Mouse (Mus musculus): ENCODE measurements around the gene Hivep3. TPM values are rescaled to one million over a fixed set of nuclear protein-coding genes. Genes with fewer than 3 reads are reported as not detected.

The Hivep3 gene
- polyA plus RNA-seq, 1 experiment from 2014 or later, result 4.2 TPM

- Histone ChIP-seq H3K4me2 (no peak overlapping the region), H3K27ac (no peak overlapping the region), H3K4me3 (replicated peaks) (no peak overlapping the region), H3K9ac (no peak overlapping the region), H3K4me1 (peaks cover 34% of the 10 kb centered on the region), H3K36me3 (replicated peaks) (no peaks in the 10 kb centered on the region), H3K27me3 (no peaks in the 10 kb centered on the region), H3K9me3 (no peaks in the 10 kb centered on the region)
- 87% methylated on average over 1 of the region's 1 CpGs for WGBS
- no peak for ATAC-seq (ENCODE audit: low FRiP score)
These were observed 452.9 kb downstream of the Hivep3 start for GRCm38 (mm10) chr4:120186441-120186840.

- H3K27ac ChIP-seq, result no peak overlapping the region
- H3K9me3 ChIP-seq, result no peaks in the 10 kb centered on the region
- ATAC-seq (ENCODE audit: low FRiP score), result no peak
- no peak overlapping the region for H3K9ac ChIP-seq
- H3K4me2 ChIP-seq, result no peak overlapping the region
- no peaks in the 10 kb centered on the region for H3K27me3 ChIP-seq
- no peaks in the 10 kb centered on the region for H3K36me3 ChIP-seq (replicated peaks)
- 7% methylated on average over 4 of the region's 4 CpGs for WGBS
- H3K4me3 ChIP-seq (replicated peaks), result no peak overlapping the region
- peaks cover 34% of the 10 kb centered on the region for H3K4me1 ChIP-seq
These were observed 453.4 kb downstream of the Hivep3 start for GRCm38 (mm10) chr4:120186934-120187333.

Other genes with a start within 250 kb of the Hivep3 start
- 8.5 and 11.2 TPM in 2 replicates for gene Rimkla, start 241.2 kb upstream of the Hivep3 start, polyA plus RNA-seq (2016; fragmentation: Nextera tagmentation; extraction: Ambion mirVana)
- 31.7 and 32.6 TPM in 2 replicates for gene Foxj3, start 196.8 kb upstream of the Hivep3 start, polyA plus RNA-seq (2016; fragmentation: Nextera tagmentation; extraction: Ambion mirVana)
- 3.1 and 4.4 TPM in 2 replicates for gene Frg2f1, start 194.3 kb upstream of the Hivep3 start, polyA plus RNA-seq (2016; fragmentation: Nextera tagmentation; extraction: Ambion mirVana)
- gene Guca2a, start 96.1 kb upstream of the Hivep3 start, polyA plus RNA-seq (2016; fragmentation: Nextera tagmentation; extraction: Ambion mirVana), result not detected in 2 replicates
- not detected in 2 replicates for gene Guca2b, start 74.8 kb upstream of the Hivep3 start, polyA plus RNA-seq (2016; fragmentation: Nextera tagmentation; extraction: Ambion mirVana)